Mouse (Mus musculus) layer of hippocampus, postnatal 14 days (tissue): ENCODE measurements at regions not wholly inside any gene's neighbourhood (a gene's known extent, or its start where the extent isn't known, plus 50 kb on each side); places are given as distances from the start of the nearest gene placed in this dataset.
A peak's percentile ranks its signal among the peaks of the same experiment; 100 is the strongest.

Source experiments
- DNase-seq, 2 experiments: peaks; one replicate each; pipeline ENCODE4 v3.0.0; 2021 to 2022; ENCODE audit warnings: low spot score in 2 of 2, mixed read lengths in 1 of 2

DNA sequence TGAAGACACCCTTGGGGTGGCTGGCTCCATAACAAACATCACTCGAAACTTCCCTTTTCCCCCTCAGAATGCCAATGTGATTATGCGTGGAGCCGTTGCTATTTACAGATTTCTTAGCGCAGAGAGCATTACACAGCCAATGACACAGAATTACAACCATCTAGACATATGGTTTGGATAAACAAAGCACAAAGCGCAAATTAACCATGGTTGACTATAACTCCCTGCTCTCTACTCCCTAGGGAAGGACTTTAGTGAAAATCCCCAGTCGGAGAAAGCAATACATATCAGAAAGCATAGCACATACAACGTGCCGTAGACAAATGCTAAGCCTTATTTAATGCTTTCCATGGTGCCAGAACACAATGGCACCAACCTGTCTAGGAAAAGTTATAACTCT lies 131.8 kb downstream of the Tshz3 start:
- DNase-seq, result no peak

DNA sequence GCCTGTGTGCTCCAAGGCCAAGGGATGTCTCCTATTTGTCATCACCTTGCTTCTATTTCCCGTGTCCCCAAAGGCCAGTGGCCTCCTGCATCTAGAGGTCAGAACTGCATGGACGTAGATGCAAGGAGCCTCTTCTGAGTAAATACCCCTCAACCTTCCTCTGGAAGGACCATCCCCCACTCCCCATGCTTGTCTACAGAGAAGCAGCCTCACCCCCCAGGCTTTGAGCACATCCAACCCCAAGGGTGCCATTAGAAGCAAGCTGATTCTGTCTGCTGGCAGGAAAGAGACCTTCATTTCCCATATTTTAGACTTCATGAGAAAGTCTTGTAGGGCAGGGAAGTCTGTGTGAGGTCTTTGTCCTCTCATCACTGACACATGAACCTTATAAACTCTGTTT lies 132.2 kb downstream of the Tshz3 start:
- DNase-seq, result no peak

DNA sequence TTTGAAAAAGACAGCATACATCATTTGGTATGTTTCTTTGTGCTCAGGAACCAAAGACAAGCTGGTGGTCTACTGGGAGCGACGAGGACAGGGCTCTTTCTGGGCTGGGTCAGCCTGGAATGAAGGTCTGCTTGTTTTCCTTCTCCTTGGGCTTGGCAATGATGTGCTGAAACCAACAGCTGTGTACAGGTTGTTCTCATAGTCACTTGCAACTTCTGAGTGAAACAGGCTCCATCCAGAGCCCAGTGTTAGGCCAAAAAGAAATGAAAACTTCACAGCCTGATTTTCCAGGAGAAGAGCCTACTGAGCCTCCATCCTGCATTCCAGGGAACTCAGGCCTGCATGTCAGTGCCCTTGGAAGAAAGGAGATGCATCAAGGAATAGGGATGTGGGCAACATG lies 150.4 kb downstream of the Tshz3 start:
- DNase-seq, result no peak

DNA sequence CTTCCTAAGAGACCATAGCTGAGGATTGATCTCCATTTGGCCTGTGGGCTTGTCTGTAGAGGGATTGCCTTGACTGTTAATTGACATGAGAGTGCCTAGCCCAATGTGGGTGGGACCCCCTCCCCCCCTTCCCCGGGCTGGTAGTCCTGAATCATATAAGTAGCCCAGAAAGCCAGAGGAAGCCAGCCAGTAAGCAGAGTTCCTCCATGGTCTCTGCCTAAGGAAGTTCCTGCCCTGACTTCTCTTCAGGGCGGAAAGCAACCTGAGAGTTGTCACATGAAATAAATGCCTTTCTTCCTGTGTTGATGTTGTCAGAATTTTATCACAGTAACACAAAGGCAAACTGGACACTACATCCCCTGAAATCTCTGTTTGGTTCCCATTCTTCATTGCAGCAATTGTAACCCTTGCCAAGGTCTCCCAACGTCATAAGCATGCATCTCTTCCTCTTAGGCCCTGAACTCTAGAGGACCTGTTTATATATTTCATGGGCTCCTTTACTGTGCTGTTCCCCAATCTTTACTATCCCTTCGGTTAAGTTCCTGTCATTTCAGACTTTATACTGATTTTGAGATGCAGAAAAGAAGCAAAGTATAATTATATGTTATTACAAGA lies 153.5 kb downstream of the Tshz3 start:
- no peak for DNase-seq

DNA sequence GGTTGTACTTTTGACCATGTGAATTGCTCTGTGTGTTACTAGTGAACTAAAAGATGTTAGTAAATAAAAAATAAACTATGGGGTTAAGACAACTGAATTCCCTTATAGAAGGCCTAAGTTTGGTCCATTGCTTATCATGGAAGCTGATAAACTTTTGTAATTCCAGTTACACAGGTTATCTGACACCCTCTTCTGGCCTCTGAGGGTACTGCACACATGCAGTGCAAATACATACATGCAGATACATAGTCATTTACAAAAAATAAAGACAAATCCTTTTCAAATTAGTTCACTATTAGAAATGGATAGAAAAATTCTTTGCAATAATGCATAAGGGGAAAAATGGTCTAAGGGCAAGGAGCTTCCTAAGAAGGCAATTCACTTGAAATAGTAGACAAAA lies 156.4 kb downstream of the Tshz3 start:
- no peak for DNase-seq

DNA sequence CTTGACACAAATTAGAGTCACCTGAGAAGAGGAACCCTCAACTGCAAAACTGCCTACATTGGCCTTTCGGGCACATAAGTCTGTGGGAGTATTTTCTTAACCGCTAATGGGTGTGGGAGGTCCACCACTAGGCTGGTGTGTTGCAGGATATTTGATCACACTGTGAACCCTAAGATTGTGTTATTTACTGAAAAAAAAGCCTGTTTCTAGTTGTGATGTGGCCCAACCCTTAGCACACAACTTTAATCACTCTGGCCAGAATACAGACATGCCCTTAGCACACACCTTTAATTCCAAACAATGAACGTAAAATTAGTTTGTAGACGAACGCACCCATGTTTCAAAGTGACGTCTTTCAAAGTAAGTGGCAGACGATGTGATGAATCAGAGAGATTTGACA lies 161.5 kb downstream of the Tshz3 start:
- no peak for DNase-seq

DNA sequence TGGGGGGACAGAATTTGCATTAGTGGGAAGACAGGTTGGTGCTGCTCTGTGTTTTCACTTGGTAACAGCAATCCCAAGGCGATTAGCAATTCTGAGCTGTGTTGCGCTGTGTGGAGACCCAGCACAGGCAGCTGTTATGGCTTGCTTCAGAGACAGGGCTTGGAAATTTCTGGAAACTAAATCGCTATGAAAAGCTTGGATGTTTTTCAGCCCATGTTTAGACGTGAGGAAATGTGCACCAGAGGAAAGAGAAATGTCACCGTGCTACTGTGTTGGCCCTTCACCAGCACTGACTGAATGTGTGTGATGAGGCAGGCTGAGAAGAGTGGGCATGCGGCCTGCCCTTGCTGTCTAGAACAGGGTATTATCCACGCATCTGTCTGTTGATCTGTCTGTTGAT lies 164.6 kb downstream of the Tshz3 start:
- no peak for DNase-seq

DNA sequence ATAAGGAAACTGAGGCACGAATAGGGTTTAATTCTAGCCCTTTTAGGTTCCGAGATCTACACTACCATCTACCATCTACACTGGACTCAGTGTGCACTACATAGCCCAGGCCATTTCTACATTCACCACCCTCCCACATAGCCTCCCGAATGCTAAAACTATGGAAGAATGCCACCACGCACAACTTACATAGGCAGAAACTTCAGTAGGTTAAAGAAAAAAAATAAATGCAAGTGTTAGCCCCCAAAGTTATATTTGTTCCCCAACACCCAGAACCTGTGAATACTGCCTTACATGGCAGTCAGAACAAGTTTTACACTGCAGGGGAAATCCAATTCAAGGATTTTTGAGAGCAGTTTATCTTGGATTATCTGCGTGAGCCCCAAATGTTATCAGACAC lies 165.8 kb downstream of the Tshz3 start:
- DNase-seq, result no peak

DNA sequence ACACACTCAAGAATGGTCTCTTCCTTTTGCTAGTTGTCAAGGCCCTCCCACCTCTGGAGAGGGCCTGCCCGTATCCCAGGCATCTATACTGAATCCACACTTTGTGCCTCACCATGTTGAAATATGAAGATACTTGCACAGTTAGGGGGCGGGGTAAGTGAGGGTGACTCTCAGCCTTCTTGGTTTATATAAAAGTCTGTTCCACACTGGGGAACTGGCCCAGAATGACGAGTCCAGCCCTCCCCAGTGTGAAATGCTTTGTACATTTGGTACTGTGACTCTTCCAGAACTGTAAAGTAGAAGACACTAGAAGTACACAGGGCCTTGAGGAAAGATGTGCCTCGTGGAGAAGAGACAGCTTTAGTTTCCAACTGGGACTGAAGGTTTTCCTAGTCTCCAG lies 166.8 kb downstream of the Tshz3 start:
- no peak for DNase-seq

DNA sequence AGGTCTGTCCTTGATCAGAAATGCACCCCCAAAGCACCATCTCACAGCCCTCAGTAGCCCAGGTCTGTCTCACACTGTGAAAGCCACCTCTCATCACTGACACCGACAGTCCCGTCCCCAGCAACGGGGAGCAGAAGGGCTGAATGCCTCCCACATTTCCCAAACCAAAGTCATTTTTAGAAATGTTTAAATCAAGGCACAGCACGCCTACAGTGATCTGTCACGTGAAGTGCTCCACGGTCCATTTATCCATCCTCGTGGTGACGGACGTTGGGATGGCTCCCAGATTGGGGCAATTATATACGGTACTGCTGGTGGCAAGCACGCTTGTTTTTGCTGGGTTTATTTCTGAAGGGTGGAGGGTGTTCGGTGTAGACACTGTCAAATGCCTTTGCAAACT lies 168.7 kb downstream of the Tshz3 start:
- DNase-seq, result no peak

DNA sequence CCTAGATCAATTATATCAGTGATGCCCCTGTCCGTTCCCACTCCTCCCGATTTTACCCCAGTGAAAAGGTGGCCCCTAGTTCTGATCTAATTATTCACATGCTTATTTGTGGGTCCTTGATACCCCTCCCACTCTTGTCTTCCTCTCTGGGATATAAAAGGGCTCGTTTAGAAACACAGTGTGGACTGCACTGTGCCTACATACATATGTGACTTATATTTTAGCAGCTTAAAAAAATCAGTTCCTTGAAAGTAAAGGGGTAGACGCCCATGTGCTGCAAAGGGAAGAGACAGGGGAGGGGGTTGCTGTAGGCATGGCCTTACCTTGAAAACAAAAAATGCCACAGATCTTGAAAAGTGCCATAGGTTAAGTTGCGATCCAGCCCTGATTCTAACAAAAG lies 176.1 kb downstream of the Tshz3 start:
- DNase-seq, result no peak

DNA sequence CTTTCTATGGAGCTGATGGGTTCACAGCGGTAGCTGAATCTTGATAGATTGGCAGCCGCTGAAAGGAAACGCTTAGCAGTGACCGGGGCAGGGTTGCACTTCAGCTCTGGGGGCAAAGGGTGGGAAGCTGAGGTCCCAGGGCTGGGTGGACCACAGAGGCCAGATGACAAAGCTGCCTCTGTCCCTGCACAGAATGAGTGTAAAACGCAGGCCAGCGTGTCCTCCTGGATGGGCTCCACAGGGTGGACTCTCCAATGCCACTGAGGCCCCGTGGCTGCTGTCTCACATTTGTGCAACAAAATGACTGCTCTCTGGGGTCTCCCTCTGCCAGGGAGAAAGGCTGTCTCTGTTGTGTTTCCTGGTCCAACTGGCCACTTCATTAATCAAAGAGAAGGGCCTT lies 179.8 kb downstream of the Tshz3 start:
- DNase-seq, result no peak

DNA sequence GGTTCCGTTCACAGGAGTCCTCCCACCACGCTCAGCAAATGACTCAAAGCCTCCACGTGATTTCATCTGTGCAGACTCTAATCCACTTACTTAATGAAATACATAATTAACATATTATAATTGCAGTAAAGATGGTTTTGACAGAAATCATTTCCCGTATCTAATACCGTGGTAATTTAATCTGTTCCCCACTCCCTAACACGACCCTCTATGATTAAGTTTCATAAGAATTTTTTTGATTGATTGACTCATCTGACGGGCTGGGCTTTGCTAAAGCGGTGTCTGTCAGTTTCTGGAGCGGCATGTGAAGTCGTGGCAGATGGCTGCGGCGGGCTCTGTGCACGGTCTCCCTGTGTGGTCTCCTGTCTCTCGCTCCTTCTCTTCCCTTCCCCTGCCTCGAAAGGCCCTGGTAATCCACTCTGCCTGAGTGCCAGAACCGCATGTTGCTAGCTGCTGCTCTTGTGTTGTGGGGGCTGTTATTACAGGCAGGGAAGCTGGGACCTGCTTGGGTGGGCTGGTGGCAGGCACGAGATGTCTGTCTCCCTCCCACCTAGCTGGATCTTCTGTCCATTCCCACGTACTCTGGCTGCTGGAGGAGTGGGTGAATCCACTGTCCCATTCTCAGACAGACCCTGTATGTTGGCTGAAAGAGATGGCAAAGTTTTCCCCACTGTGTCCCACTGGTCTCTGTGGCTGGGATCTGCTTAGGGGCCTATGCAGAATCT lies 195.0 kb downstream of the Tshz3 start:
- peak; percentile 6 to 15 for DNase-seq

DNA sequence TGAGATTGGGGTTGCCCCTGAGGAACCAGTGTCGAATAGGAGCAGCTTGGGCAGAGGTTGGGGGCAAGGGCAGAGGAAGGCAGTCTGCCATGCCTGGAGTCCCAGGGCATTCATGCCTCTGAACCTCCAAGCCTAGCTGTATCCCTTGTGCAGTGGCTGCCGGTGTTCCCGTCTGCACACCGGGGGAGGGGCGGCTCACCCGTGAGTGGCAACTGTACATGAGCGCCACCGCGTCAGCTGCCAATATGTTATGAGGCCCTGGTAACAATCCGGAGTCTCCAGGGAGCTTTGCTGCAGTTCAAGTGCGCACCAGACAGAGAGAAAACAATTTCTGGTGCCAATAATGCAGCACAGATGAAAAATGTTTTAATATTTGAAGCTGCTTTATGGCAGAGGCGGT lies 198.4 kb downstream of the Tshz3 start:
- no peak for DNase-seq

DNA sequence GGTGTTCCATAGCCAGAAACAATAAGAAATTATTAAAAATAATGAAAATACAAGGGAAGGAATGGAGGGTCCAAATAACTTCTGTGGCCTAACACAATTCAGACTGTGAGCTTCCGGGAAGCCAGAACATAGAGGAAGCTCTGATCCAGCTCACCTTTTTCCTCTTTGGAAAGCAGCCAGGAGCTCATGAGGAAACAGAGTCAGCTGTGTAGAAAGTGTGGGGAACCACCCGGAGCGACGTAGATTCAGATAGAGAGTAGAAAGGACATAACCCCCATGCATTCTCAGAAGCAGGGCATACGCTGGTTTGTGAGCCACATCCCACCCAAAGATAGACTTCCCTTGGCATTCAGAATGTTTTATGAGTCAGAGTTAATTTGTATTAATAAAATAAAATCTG lies 203.6 kb downstream of the Tshz3 start:
- DNase-seq, result peak in 1 of 2 experiments; percentile 12

DNA sequence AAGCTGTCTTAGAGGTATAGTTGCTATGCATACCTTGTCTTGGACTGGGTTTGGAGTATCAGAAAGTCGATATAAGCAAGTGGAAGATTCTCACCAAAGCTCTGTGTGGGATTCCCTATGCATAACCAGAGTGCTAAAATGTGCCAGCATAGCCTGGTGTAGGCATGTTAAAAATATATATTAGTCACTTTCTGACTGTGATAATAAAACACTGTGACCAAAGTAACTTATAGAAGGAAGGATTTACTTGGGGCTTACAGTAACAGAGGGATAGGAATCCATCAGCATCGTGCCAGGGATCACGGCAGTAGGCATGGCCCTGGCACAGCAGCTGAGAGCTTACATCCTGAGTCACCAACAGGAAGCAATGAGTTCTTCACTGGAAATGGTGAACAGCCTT lies 215.4 kb downstream of the Tshz3 start:
- no peak for DNase-seq

DNA sequence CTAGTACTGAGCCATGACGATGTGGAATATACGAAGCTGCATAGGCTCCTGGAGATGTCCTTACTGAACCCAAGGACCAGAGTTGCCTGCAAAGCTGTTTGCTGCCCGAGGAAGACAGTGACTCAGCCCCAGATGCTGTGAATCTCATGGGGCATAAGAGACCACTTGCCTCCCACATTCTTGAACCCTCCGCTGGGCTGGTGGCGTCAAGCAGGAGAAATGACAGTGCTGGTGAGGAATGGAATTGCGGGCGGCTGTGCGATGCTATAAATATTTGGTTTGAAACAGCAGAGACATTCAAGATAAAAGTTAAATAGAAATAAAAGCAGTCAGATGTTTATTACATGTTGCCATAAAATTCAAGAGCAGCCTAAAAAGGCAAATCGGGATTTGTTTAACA lies 216.3 kb downstream of the Tshz3 start:
- no peak for DNase-seq

DNA sequence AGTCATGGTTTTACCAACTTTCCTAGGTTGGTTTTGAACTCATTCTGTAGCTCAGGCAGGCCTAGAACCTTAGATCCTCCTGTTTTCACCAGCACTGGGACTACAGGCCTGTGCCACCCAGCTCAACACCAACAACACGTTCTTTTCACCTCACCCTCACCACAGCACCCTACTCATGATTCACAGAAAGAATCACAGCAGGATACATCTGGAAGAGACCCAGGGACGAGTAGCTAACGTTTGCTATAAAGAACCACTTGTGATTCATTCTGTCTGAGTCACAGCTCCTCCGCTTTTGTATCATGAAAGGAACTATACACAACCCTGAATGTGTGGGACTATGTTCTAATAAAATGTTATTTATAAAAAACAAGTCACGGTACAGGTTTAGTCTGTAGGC lies 217.3 kb downstream of the Tshz3 start:
- DNase-seq, result no peak

DNA sequence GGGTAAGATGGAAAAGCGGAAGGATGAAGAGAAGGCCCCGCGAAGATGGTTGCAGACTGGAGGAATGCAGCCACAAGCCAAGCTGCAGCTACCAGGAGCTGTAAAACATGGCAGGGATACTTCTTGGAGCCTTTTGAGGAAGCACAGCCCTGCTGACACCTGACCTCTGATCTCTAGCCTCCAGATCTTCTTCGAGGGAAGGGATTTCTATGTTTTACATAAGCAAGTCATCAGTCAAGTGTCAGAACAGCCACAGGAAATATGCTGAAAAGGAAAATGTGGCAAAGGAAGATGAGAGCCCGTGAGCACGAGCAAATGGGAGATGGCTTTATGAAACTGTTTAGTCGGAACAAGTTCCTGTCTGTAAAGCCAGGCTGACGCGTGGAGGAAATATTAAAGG lies 219.1 kb downstream of the Tshz3 start:
- DNase-seq, result no peak

DNA sequence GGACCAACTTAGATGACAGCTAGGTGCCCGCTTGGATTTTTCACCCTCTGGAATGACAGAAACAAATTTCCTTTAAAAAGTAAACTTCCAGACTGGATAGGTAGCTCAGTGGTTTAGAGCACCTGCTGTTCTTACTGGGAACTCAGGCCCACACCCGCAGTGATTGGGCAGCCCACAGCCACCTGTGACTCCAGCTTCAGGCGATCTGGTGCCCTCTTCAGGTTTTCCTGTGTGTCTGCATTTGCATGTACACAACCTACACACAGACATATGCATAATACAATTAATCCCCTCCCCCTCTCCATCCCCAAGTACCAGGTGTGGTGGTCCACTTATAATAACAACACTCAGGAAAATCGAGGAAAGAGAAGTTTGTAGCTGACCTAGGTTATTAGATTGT lies 221.5 kb downstream of the Tshz3 start:
- no peak for DNase-seq

DNA sequence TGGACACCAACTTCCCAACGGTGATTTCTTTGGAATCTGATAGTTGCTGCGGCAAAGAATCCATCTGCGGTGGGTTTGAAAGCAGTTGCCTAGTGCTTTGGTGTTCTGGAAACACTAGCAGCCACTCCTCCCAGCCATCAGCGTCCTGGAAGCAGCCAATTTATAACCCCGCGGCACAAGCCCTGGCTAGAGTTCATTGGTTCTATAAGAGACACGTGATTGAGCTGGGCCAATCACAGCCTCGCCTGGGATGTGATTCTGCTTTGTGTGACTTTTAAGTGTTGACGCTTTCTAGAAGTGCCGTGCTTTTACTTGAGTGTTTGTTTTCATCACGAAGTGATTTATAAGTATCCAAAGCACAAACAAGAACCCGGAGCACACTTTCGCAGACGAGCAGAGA lies 223.1 kb downstream of the Tshz3 start:
- no peak for DNase-seq

DNA sequence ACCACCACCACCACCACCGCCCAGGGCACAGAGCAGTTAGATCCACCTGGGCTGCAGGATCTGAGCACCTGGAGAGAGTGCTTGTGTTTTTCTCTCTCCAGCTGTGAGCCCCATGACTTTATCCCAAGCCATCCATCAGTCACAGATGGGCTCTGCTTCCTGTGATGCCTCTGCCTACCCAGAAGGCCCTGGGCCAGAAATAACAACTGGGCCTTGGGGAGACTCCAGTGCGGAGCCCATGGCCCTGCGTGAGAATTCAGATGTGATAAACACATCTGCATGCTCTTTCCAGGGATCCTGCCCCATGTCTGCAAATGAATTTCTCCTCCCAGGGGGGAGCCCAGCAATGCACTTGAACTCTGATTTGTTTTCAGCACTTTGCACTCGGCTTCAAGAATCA lies 235.6 kb downstream of the Tshz3 start:
- no peak for DNase-seq

DNA sequence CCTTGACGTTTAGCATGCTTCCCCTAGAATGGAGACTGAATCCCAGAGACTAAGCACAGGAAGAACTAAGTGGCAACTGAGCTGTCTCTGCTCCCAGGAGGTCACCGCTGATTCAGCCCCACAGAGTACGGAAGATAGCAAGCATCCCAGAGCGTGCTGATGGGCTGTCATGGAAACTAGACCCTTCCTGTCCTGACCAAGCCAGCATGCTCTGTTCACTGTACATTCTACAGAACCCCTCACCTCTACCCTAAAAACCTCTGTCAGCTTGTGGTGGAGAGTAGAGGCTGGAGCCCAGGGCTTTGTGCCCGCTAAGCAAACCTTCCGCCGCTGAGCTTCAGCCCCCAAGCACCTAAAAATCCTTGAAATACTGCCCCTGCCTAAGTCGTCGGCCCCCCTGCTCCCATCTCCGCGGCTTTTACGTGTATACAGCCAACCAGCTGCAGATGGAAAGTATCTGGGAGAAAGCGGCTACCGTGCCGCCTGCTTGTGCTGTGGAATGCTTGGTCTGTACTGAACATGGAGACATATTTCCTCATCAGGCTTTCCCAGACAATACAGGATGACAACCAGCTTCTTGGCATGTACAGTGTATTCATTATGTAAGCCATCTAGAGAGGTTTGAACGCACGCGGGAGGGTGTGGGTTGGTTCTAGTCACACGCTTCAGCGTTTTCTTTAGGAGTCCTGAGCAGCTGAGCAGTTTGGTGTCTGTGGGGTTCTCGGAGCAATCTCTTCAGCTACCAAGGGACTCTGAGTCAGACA lies 237.1 kb downstream of the Tshz3 start:
- DNase-seq, result peak in 1 of 2 experiments; percentile 8
